Mouse (Mus musculus): ENCODE measurements at regions not wholly inside any gene's neighbourhood (a gene's known extent, or its start where the extent isn't known, plus 50 kb on each side); places are given as distances from the start of the nearest gene placed in this dataset.

GRCm38 (mm10) chr3:79996803-79997202 is 112.5 kb downstream of the Fam198b start:
- DNase-seq = no peak

- no peak for DNase-seq
Measured at GRCm38 (mm10) chr3:80002335-80002734, 118.0 kb downstream of the Fam198b start.

GRCm38 (mm10) chr3:80003300-80004090 is 119.2 kb downstream of the Fam198b start:
- DNase-seq = no peak

- no peak for DNase-seq
Measured at GRCm38 (mm10) chr3:80004556-80004955, 120.2 kb downstream of the Fam198b start.

GRCm38 (mm10) chr3:80004966-80005365 is 120.6 kb downstream of the Fam198b start:
- DNase-seq = no peak

- no peak for DNase-seq
Measured at GRCm38 (mm10) chr3:80005371-80005770, 121.0 kb downstream of the Fam198b start.

- no peak for DNase-seq
Measured at GRCm38 (mm10) chr3:80006263-80006662, 121.9 kb downstream of the Fam198b start.

- DNase-seq = no peak
Measured at GRCm38 (mm10) chr3:80007006-80007405, 122.7 kb downstream of the Fam198b start.

GRCm38 (mm10) chr3:80009275-80009674 is 124.9 kb downstream of the Fam198b start:
- no peak for DNase-seq

- DNase-seq = no peak
Measured at GRCm38 (mm10) chr3:80025795-80026194, 141.5 kb downstream of the Fam198b start.

GRCm38 (mm10) chr3:80033071-80033470 is 148.7 kb downstream of the Fam198b start:
- no peak for DNase-seq

- DNase-seq = no peak
Measured at GRCm38 (mm10) chr3:80038553-80039129, 154.3 kb downstream of the Fam198b start.

GRCm38 (mm10) chr3:80042756-80043484 is 158.6 kb downstream of the Fam198b start:
- DNase-seq = peak; percentile 22

- DNase-seq = no peak
Measured at GRCm38 (mm10) chr3:80049495-80050225, 165.3 kb downstream of the Fam198b start.

- DNase-seq = no peak
Measured at GRCm38 (mm10) chr3:80050920-80051319, 166.6 kb downstream of the Fam198b start.

GRCm38 (mm10) chr3:80051963-80052362 is 167.6 kb downstream of the Fam198b start:
- no peak for DNase-seq

GRCm38 (mm10) chr3:80052879-80053278 is 168.5 kb downstream of the Fam198b start:
- DNase-seq = no peak

- DNase-seq = no peak
Measured at GRCm38 (mm10) chr3:80053435-80053834, 169.1 kb downstream of the Fam198b start.

- no peak for DNase-seq
Measured at GRCm38 (mm10) chr3:80056636-80057350, 172.5 kb downstream of the Fam198b start.

- peak; percentile 34 for DNase-seq
Measured at GRCm38 (mm10) chr3:80058722-80059121, 174.4 kb downstream of the Fam198b start.

- DNase-seq = no peak
Measured at GRCm38 (mm10) chr3:80070726-80071125, 186.4 kb downstream of the Fam198b start.
